Mouse (Mus musculus) urinary bladder, postnatal 14 days (tissue): Measurements from ENCODE around the gene Tceal9.
A peak's percentile ranks its signal among the peaks of the same experiment; 100 is the strongest.
"Not testable (repeated sequence)": the region's sequence is repeated elsewhere in the genome, so short reads cannot be mapped to it uniquely, and the experiment has no call there.

Source experiments
- DNase-seq: peaks from one replicate; pipeline ENCODE4 v3.0.0; 2021; ENCODE audit warnings: low spot score

Tceal9 gene

GRCm38 (mm10) chrX:136244574-136245229 is at the start of gene Tceal9:
Gene Tceal9 (plus strand): TSS chrX:136245079.
- peak; percentile 78 for DNase-seq

- DNase-seq = no peak
These were observed 49.5 kb upstream of the Tceal9 start for GRCm38 (mm10) chrX:136195193-136195944.

- DNase-seq = peak; percentile 11
These were observed 48.0 kb upstream of the Tceal9 start for GRCm38 (mm10) chrX:136196873-136197272.

GRCm38 (mm10) chrX:136203257-136203656 is 41.6 kb upstream of the Tceal9 start:
- DNase-seq = no peak

GRCm38 (mm10) chrX:136203664-136204066 is 41.2 kb upstream of the Tceal9 start, which contains the start of gene Tceal5:
Gene Tceal5 (minus strand): TSS chrX:136203876.
- peak; percentile 18 for DNase-seq

GRCm38 (mm10) chrX:136204406-136204805 is 40.5 kb upstream of the Tceal9 start:
- no peak for DNase-seq

- DNase-seq = no peak
These were observed 31.5 kb upstream of the Tceal9 start for GRCm38 (mm10) chrX:136213396-136213795.

- not testable (repeated sequence) for DNase-seq
These were observed 29.9 kb upstream of the Tceal9 start, which contains the start of the genes Tceal7 and Bex1 for GRCm38 (mm10) chrX:136214729-136215677. Gene Tceal7 (plus strand): TSS chrX:136214779. Gene Bex1 (minus strand): TSS chrX:136215513.

GRCm38 (mm10) chrX:136216303-136216702 is 28.6 kb upstream of the Tceal9 start:
- DNase-seq = no peak

GRCm38 (mm10) chrX:136223714-136224113 is 21.2 kb upstream of the Tceal9 start:
- no peak for DNase-seq

- DNase-seq = no peak
These were observed 17.1 kb upstream of the Tceal9 start for GRCm38 (mm10) chrX:136227768-136228167.

- peak; percentile 49 for DNase-seq
These were observed 6.8 kb upstream of the Tceal9 start for GRCm38 (mm10) chrX:136238118-136238517.

- no peak for DNase-seq
These were observed 1.7 kb upstream of the Tceal9 start for GRCm38 (mm10) chrX:136243181-136243580.

- DNase-seq = peak; percentile 11
These were observed 717 bp downstream of the Tceal9 start for GRCm38 (mm10) chrX:136245521-136246071.

- DNase-seq = peak; percentile 6
These were observed 3.9 kb downstream of the Tceal9 start for GRCm38 (mm10) chrX:136248811-136249210.

GRCm38 (mm10) chrX:136249671-136250070 is 4.8 kb downstream of the Tceal9 start:
- DNase-seq = no peak

GRCm38 (mm10) chrX:136252023-136252729 is 7.3 kb downstream of the Tceal9 start:
- no peak for DNase-seq

GRCm38 (mm10) chrX:136267720-136268119 is 22.8 kb downstream of the Tceal9 start:
- DNase-seq = no peak

GRCm38 (mm10) chrX:136268173-136268572 is 23.3 kb downstream of the Tceal9 start:
- DNase-seq = no peak

- DNase-seq = peak; percentile 27
These were observed 25.0 kb downstream of the Tceal9 start, which contains the start of gene Bex3 for GRCm38 (mm10) chrX:136269743-136270392. Gene Bex3 (plus strand): TSS chrX:136270253.
